Mouse (Mus musculus) urinary bladder, adult 2 months (tissue): ENCODE results near the gene Grb7. TPM values are rescaled to one million over a fixed set of nuclear protein-coding genes. Genes with fewer than 3 reads are reported as not detected.
A peak's percentile ranks its signal among the peaks of the same experiment; 100 is the strongest.

Source experiments
- DNase-seq: peaks from one replicate; pipeline ENCODE4 v3.0.0; 2022; ENCODE audit warnings: low spot score
- polyA plus RNA-seq: library from polyadenylated mRNA; depleted of rRNA; stranded (reverse); fragments of >200 nt; gene quantifications from 2 replicates; pipeline ENCODE4 v1.2.3, GENCODE M21; 2012; rRNA removed

The Grb7 gene
- 41.1 and 52.0 TPM in 2 replicates for polyA plus RNA-seq

- no peak for DNase-seq
Measured at GRCm38 (mm10) chr11:98446213-98446561, at the start of gene Grb7. Grb7 (plus strand) TSS chr11:98446394.

DNA sequence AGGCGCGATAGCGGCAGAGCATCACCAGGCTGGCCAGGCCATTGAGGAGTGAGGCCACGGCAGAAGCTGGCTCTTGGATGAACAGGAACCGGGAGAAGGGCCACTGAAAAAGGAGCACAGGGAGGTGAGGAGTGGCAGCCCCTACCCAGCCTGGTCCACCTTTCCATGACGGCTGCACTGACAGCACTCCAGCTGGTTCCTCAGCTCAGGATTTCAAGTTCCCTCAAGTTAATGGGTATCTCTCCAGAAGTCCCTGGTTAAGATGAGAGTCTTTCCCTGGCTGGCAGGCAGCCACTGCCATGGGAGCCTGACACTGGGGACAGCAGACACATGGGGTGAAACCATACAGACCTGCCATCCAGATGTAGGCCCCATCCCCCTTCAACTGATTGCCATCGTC, 48.2 kb upstream of the Grb7 start:
- DNase-seq, result no peak

DNA sequence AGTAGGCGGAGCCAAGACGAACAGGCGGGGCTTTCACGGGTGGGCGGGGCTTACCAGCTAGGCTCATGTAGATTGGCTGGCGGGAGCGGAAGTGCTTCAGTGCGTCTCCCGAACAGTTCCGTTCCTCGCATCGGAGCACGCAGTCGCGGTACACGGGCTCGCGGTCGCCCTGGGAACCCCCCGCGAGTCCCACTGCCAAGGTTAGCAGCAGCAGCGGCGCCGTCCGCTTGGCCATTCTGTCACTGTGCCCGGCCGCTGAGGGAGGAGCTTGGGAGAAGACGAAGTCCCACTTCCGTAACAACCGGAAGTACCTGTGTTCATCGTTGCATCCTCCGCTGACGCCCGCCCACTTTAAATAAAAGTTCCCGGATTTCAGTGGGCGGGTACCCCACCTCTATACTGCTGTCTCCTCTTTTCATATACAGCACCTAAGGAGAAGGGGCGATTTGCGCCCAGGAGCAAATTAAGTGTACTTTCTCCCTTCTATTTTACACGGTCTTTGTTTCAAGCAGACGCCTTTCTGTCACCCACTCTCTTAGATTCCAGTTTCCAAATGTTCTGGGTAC, 46.0 kb upstream of the Grb7 start, which contains the start of gene Pgap3:
Gene Pgap3 (minus strand): TSS at position 330 of the 566 bp plus-strand sequence.
- peak; percentile 79 for DNase-seq

DNA sequence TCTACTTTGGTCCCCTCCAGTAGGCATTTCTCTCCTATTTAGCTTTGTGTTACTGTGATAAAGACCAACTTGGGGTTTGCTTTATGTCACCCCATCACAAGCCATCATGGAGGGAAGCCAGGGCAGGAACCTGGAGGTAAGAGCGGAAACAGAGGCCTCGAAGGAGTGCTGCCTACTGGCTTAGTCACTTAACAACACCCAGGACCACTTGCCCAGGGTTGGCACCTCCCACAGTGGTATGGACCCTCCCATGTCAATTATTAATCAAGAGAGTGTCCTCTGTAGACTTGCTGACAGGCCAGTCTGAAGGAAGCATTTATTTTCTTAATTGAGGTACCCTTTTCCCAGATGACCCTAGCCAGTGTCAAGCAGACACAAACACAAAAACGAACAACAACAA, 45.4 kb upstream of the Grb7 start:
- no peak for DNase-seq

- no peak for DNase-seq
Measured at GRCm38 (mm10) chr11:98406621-98407020, 39.6 kb upstream of the Grb7 start.

DNA sequence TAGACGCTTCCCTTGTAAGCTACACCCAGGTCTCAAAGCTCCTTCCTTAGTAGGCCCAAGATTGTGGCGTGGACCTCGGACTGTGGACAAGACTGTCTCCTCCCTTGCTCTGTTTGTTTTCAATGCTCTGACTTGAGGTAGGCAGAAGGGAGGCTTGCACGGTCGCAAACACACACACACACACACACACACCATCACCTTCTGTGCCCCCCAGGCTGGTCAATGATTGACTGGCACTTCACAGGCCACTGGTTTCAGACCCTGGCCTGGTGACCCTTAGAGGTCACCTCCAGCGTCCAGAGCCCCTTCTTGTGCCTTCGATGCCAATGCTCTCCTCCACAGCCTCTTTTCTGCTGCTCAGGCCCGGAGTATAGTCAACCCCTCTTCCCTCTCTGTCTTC, 37.3 kb upstream of the Grb7 start:
- DNase-seq, result no peak

GRCm38 (mm10) chr11:98409341-98409822, 36.8 kb upstream of the Grb7 start:
- no peak for DNase-seq

GRCm38 (mm10) chr11:98412273-98412796, 33.9 kb upstream of the Grb7 start, which contains the start of gene Erbb2:
Erbb2 (plus strand) TSS chr11:98412470.
- DNase-seq, result peak; percentile 67

GRCm38 (mm10) chr11:98412797-98413301, 33.3 kb upstream of the Grb7 start:
- no peak for DNase-seq

- DNase-seq, result no peak
Measured at GRCm38 (mm10) chr11:98413731-98414130, 32.5 kb upstream of the Grb7 start.

GRCm38 (mm10) chr11:98414162-98414561, 32.0 kb upstream of the Grb7 start:
- no peak for DNase-seq

- DNase-seq, result no peak
Measured at GRCm38 (mm10) chr11:98417074-98417473, 29.1 kb upstream of the Grb7 start.

DNA sequence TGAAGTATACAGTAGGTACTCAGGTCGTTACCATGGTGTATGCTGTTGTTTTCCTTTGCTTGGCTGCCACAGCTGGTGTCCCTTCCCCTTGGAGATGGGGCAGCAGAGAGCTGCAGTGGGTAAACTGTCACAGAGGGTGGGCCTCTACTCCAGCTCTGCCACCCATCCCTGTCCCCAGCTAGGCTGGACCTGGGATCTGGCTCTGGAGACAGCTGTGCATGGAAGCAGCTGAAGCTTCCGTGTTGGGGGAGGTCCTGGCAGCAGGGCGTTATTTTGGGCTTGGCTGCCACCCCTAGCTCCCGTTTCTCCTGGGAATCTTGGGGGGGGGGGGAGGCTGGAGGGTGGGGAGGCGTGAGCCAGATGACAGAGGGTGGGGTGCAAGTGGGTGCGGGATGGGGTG, 27.9 kb upstream of the Grb7 start:
- no peak for DNase-seq

DNA sequence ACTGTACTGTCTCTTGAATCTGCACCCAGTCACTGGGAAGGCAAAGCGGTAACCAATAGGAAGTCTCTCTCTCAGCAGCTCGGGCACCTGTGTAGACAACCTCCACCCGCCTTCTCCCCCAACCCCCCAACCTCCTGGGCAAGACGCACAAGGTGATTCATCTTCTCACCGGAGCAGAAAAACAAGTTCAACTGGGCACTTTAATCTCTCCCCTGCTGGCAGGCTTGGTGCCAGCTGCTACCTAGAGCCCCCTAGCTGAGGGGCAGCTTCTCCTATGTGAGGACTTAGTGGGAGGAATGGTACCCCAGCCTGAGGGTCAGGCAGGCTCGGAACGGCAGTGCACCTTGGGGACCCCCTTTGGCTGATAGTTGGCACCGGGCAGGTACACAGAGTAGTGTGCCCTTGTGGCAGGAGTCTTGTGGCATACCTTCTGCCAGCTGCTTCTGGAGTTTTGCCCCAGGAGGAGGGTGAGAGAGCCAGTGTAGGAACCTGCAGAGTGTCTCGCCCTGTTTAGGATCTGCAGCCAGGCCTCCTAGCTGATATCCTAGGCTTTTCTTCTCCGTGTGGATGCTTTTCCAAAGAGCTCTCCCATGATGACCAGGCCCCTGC, 27.2 kb upstream of the Grb7 start:
- DNase-seq, result no peak

GRCm38 (mm10) chr11:98426592-98426991, 19.6 kb upstream of the Grb7 start:
- DNase-seq, result no peak

DNA sequence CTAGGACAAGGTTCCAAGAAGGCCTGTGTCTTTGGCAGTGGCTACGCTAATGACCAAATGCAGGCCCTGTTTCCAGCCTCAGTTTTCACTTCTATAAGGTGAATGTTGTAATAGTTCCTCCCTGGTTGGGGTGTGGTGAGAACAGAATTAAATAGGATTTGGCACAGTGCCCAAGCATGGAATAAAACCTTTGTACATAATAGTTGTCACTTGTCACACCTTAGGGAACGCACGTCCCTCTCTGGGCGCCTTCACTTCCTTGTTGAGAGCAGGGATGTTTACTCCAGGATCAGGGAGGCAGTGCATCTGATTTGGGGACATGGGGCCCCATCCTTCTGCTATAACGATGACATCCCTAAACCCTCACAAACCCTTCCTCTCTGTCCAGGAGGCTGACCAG, 17.8 kb upstream of the Grb7 start:
- no peak for DNase-seq

DNA sequence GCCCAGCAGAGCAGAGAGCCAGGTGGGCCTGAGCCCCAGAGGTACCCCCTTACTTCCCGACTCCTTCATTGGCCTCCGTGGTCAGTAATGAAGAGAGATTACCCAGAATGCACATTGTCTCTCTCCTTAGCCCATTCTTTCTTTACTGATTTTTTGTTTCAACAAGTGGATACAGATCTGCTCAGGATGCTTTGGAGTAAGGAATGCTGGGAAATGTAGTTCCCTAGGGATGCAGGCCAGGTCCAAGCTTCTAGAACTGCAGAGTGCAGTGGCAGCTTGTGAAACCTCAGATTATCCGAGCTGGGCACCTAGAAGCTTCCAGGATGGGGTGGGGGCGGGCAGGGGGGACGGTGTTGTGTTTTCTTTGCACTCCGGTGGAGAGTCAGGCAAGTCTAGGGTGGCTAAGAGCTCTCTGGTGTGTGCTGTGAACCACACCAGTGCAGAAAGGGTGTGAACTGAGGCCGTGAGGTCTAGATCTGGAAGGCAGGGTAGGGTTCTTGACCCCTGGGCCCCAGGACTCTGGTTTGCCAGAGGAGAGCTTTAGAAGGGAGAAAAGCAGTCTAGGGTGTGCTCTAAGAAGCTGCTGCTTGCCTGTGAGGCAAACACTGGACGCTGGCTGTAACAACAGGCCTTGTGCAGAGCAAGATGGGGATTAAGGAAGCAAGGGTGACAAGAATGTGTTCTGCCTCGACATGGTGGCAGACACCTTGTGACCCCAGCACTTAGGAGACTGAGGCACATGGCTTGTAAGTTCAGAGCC, 14.3 kb upstream of the Grb7 start:
- no peak for DNase-seq

DNA sequence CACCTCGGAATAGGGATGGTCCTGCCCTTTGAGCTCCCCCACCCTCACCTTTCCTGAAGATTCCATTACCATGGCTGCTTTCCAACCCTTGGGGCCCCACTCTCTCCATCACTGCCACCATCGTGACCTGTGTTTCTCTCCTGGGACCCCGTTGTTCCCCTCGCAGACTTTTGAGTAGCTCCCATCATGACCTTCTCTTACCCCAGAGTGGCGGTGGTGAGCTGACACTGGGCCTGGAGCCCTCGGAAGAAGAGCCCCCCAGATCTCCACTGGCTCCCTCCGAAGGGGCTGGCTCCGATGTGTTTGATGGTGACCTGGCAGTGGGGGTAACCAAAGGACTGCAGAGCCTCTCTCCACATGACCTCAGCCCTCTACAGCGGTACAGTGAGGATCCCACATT, 10.5 kb upstream of the Grb7 start:
- no peak for DNase-seq

DNA sequence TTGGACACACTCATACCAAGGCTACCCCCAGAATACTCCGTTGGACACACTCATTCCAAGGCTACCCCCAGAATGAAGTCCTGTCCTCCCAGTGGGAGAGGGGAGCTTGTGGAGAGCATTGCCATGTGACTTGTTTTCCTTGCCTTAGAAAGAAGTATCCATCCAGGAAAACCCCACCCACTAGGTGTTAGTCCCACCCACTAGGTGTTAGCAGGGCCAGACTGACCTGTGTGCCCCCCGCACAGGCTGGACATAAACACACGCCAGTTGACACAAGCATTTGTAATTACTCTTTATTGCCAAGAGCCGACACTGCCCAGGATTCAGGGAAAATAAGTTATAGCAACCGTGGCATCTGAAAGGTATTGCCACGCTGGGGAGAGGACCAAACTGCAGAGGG, 8.8 kb upstream of the Grb7 start:
- no peak for DNase-seq

- DNase-seq, result peak; percentile 98
Measured at GRCm38 (mm10) chr11:98438331-98439158, 7.6 kb upstream of the Grb7 start, which contains the start of gene Mien1. Mien1 (minus strand) TSS chr11:98438991.

- DNase-seq, result no peak
Measured at GRCm38 (mm10) chr11:98443688-98444087, 2.5 kb upstream of the Grb7 start.

GRCm38 (mm10) chr11:98445238-98445637, 956 bp upstream of the Grb7 start:
- DNase-seq, result no peak
